Mouse (Mus musculus) MEL (cell line): ENCODE data around the gene Fgfr2. TPM values are rescaled to one million over a fixed set of nuclear protein-coding genes. Genes with fewer than 3 reads are reported as not detected.

Source experiments
- DNase-seq: peaks from one replicate; pipeline ENCODE4 v3.0.0; 2011; ENCODE audit warnings: low read depth, low spot score
- H3K27ac ChIP-seq: 2 replicates; pipeline ENCODE4 v1.5.1; 2012; ENCODE audit warnings: low read depth, mild to moderate bottlenecking, control low read depth, low read length, moderate library complexity; ENCODE audit not compliant: control insufficient read depth
- H3K27me3 ChIP-seq, 2 experiments: fragments of 150-350 bp in 1 of 2; sonication (generic) in 1 of 2; 2 replicates each; pipeline ENCODE4 v1.6.1; 2012; ENCODE audit warnings: low read length in 2 of 2, mild to moderate bottlenecking in 2 of 2, improper control_type of control experiment in 1 of 2, moderate library complexity in 1 of 2; ENCODE audit not compliant: insufficient read depth in 2 of 2, control insufficient read depth in 1 of 2
- H3K36me3 ChIP-seq, 2 experiments: 2 replicates each; pipeline ENCODE4 v1.6.1; 2012 to 2014; ENCODE audit warnings: low read length in 2 of 2, improper control_type of control experiment in 1 of 2, inconsistent platforms in 1 of 2, mild to moderate bottlenecking in 1 of 2; ENCODE audit not compliant: insufficient read depth in 2 of 2, control insufficient read depth in 1 of 2
- H3K4me1 ChIP-seq, 2 experiments: fragments of 150-350 bp in 1 of 2; sonication (generic) in 1 of 2; 2 replicates each; pipeline ENCODE4 v1.6.1; 2012; ENCODE audit warnings: low read length in 2 of 2, improper control_type of control experiment in 1 of 2, mild to moderate bottlenecking in 1 of 2; ENCODE audit not compliant: insufficient read depth in 2 of 2, control insufficient read depth in 1 of 2
- H3K4me3 ChIP-seq, 2 experiments: fragments of 150-350 bp in 1 of 2; sonication (generic) in 1 of 2; 2 replicates each; pipeline ENCODE4 v1.5.1; 2012; ENCODE audit warnings: low read depth in 2 of 2, low read length in 2 of 2, mild to moderate bottlenecking in 2 of 2, moderate library complexity in 2 of 2, control low read depth in 1 of 2, improper control_type of control experiment in 1 of 2; ENCODE audit not compliant: control insufficient read depth in 1 of 2, insufficient read depth in 1 of 2
- H3K79me2 ChIP-seq: 2 replicates; pipeline ENCODE4 v1.6.1; 2012; ENCODE audit warnings: mild to moderate bottlenecking, low read length, moderate library complexity; ENCODE audit not compliant: control insufficient read depth, poor library complexity, insufficient read depth
- H3K9ac ChIP-seq: 2 replicates; pipeline ENCODE4 v1.6.1; 2012; ENCODE audit warnings: low read depth, mild to moderate bottlenecking, control low read depth, low read length, moderate library complexity; ENCODE audit not compliant: control insufficient read depth, poor library complexity, severe bottlenecking
- H3K9me3 ChIP-seq: fragments of 150-350 bp; sonication (generic); replicated peaks from 2 replicates; pipeline ENCODE4 v1.6.1; 2012; ENCODE audit warnings: mild to moderate bottlenecking, low read length, improper control_type of control experiment, moderate library complexity; ENCODE audit not compliant: insufficient read depth
- CHD1 ChIP-seq: IDR thresholded peaks from 2 replicates; pipeline ENCODE4 v1.6.1; 2012; ENCODE audit warnings: low read depth, mild to moderate bottlenecking, inconsistent platforms, low read length, improper control_type of control experiment
- CHD2 ChIP-seq: IDR thresholded peaks from 2 replicates; pipeline ENCODE4 v1.6.1; 2011; ENCODE audit warnings: low read length, improper control_type of control experiment
- CTCF ChIP-seq, 3 experiments: IDR thresholded peaks in 2 of 3; conservative IDR thresholded peaks in 1 of 3; 2 replicates each; pipeline ENCODE4 v1.5.1; 2011 to 2012; ENCODE audit warnings: low read length in 3 of 3, low read depth in 2 of 3, mild to moderate bottlenecking in 2 of 3, improper control_type of control experiment in 1 of 3, inconsistent platforms in 1 of 3, mixed read lengths in 1 of 3, moderate library complexity in 1 of 3; ENCODE audit not compliant: control insufficient read depth in 1 of 3, insufficient read depth in 1 of 3, poor library complexity in 1 of 3, severe bottlenecking in 1 of 3
- EP300 ChIP-seq, 2 experiments: IDR thresholded peaks; 2 replicates each; pipeline ENCODE4 v1.6.1; 2011; ENCODE audit warnings: improper control_type of control experiment in 2 of 2, low read length in 2 of 2, low read depth in 1 of 2, mild to moderate bottlenecking in 1 of 2
- GATA1 ChIP-seq: IDR thresholded peaks from 2 replicates; pipeline ENCODE4 v1.6.1; 2011; ENCODE audit warnings: low read depth, low read length, improper control_type of control experiment
- JUND ChIP-seq: IDR thresholded peaks from 2 replicates; pipeline ENCODE4 v1.6.1; 2011; ENCODE audit warnings: low read depth, mild to moderate bottlenecking, improper control_type of control experiment, low read length
- MAFK ChIP-seq: IDR thresholded peaks from 2 replicates; pipeline ENCODE4 v1.6.1; 2011; ENCODE audit warnings: low read depth, mild to moderate bottlenecking, low read length, improper control_type of control experiment, borderline replicate concordance
- MAZ ChIP-seq: IDR thresholded peaks from 2 replicates; pipeline ENCODE4 v1.6.1; 2012; ENCODE audit warnings: low read depth, mild to moderate bottlenecking, inconsistent platforms, low read length, improper control_type of control experiment
- MEF2A ChIP-seq: IDR thresholded peaks from 2 replicates; pipeline ENCODE4 v1.6.1; 2014; ENCODE audit warnings: low read depth, mild to moderate bottlenecking, inconsistent platforms, low read length, improper control_type of control experiment; ENCODE audit not compliant: poor library complexity, insufficient replicate concordance, severe bottlenecking; ENCODE audit errors: extremely low read depth
- MXI1 ChIP-seq: IDR thresholded peaks from 2 replicates; pipeline ENCODE4 v1.6.1; 2011; ENCODE audit warnings: mild to moderate bottlenecking, low read depth, low read length, improper control_type of control experiment
- MYB ChIP-seq: IDR thresholded peaks from 2 replicates; pipeline ENCODE4 v1.6.1; 2011; ENCODE audit warnings: mild to moderate bottlenecking, low read depth, low read length, improper control_type of control experiment
- MYC ChIP-seq: IDR thresholded peaks from 2 replicates; pipeline ENCODE4 v1.6.1; 2011; ENCODE audit warnings: low read depth, mild to moderate bottlenecking, low read length, improper control_type of control experiment, moderate library complexity
- NRF1 ChIP-seq: IDR thresholded peaks from 2 replicates; pipeline ENCODE4 v1.6.1; 2014; ENCODE audit warnings: low read depth, mild to moderate bottlenecking, inconsistent platforms, low read length, improper control_type of control experiment, moderate library complexity; ENCODE audit not compliant: poor library complexity, insufficient read depth, severe bottlenecking
- POLR2AphosphoS2 ChIP-seq: IDR thresholded peaks from 2 replicates; pipeline ENCODE4 v1.6.1; 2011; ENCODE audit warnings: low read length, improper control_type of control experiment
- POLR2AphosphoS5 ChIP-seq: IDR thresholded peaks from 2 replicates; pipeline ENCODE4 v1.6.1; 2012; ENCODE audit warnings: low read depth, borderline replicate concordance, mild to moderate bottlenecking, inconsistent platforms, low read length, moderate library complexity, mixed read lengths
- RCOR1 ChIP-seq: IDR thresholded peaks from 2 replicates; pipeline ENCODE4 v1.6.1; 2012; ENCODE audit warnings: low read depth, mild to moderate bottlenecking, inconsistent platforms, low read length, improper control_type of control experiment
- TBP ChIP-seq: IDR thresholded peaks from 2 replicates; pipeline ENCODE4 v1.8.0; 2011; ENCODE audit warnings: low read depth, low read length, improper control_type of control experiment
- TCF12 ChIP-seq: IDR thresholded peaks from 2 replicates; pipeline ENCODE4 v1.6.1; 2014; ENCODE audit warnings: low read depth, mild to moderate bottlenecking, inconsistent platforms, low read length, improper control_type of control experiment, moderate library complexity
- USF1 ChIP-seq: IDR thresholded peaks from 2 replicates; pipeline ENCODE4 v1.6.1; 2014; ENCODE audit warnings: low read depth, mild to moderate bottlenecking, inconsistent platforms, low read length, improper control_type of control experiment, moderate library complexity
- USF2 ChIP-seq, 2 experiments: IDR thresholded peaks; 2 replicates each; pipeline ENCODE4 v1.6.1; 2011 to 2012; ENCODE audit warnings: improper control_type of control experiment in 2 of 2, low read length in 2 of 2, borderline replicate concordance in 1 of 2, inconsistent platforms in 1 of 2, low read depth in 1 of 2, mild to moderate bottlenecking in 1 of 2; ENCODE audit not compliant: insufficient read depth in 1 of 2
- ZKSCAN1 ChIP-seq: IDR thresholded peaks from 2 replicates; pipeline ENCODE4 v1.6.1; 2012; ENCODE audit warnings: low read depth, mild to moderate bottlenecking, inconsistent platforms, low read length, improper control_type of control experiment, moderate library complexity
- ZNF384 ChIP-seq: IDR thresholded peaks from 2 replicates; pipeline ENCODE4 v1.6.1; 2012; ENCODE audit warnings: low read depth, mild to moderate bottlenecking, inconsistent platforms, low read length, improper control_type of control experiment
- polyA plus RNA-seq, 2 experiments: library from polyadenylated mRNA; stranded (reverse) in 1 of 2; unstranded in 1 of 2; fragments of >175 nt in 1 of 2; fragments of >200 nt in 1 of 2; gene quantifications; 2 replicates each; pipeline versions ENCODE4 v1.2.1 to v1.2.4; 2012; ENCODE audit warnings: low replicate concordance in 2 of 2, low read depth in 1 of 2; ENCODE audit not compliant: insufficient read length in 2 of 2, insufficient read depth in 1 of 2, missing spikeins in 1 of 2
- total RNA-seq: library from RNA; depleted of rRNA; stranded (reverse); fragments of 300-350 nt; gene quantifications from 2 replicates; pipeline ENCODE4 v1.2.3, GENCODE M21; 2012

Fgfr2 gene
- total and polyA plus RNA-seq, 3 experiments = not detected

- H3K9ac ChIP-seq = no peak within 1 kb of the TSS
- H3K9me3 ChIP-seq = no peaks in the 10 kb centered on the region
- H3K27ac ChIP-seq = no peak within 1 kb of the TSS
- H3K79me2 ChIP-seq = no peaks in the 10 kb centered on the region
- H3K4me1 ChIP-seq = no peaks in the 10 kb centered on the region
- no peak within 1 kb of the TSS for H3K4me3 ChIP-seq
- no peaks in the 10 kb centered on the region for H3K36me3 ChIP-seq
- TF ChIP-seq EP300 (IDR thresholded peaks at IDR 0.05; ENCODE audit: low read depth in 1 of 2, low read length in 2 of 2) (no peak), TCF12 (no peak), CTCF (IDR thresholded peaks at IDR 0.05 in 2 of 3, conservative IDR thresholded peaks at IDR 0.05 in 1 of 3; ENCODE audit: control insufficient read depth in 1 of 3, insufficient read depth in 1 of 3, low read depth in 2 of 3, low read length in 3 of 3, poor library complexity in 1 of 3, severe bottlenecking in 1 of 3) (no peak), MAFK (no peak), MEF2A (no peak), ZNF384 (no peak), USF1 (no peak), MAZ (no peak), USF2 (IDR thresholded peaks at IDR 0.05; ENCODE audit: borderline replicate concordance in 1 of 2, insufficient read depth in 1 of 2, low read depth in 1 of 2, low read length in 2 of 2) (no peak), CHD2 (no peak), MYB (no peak), ZKSCAN1 (no peak)
- no peak for DNase-seq
- no peaks in the 10 kb centered on the region for H3K27me3 ChIP-seq
These were observed 1789.6 kb downstream of the Fgfr2 start, which contains the start of gene Fam24a for GRCm38 (mm10) chr7:131333564-131333963. Gene Fam24a, plus strand, starts transcription at chr7:131333864.

DNA sequence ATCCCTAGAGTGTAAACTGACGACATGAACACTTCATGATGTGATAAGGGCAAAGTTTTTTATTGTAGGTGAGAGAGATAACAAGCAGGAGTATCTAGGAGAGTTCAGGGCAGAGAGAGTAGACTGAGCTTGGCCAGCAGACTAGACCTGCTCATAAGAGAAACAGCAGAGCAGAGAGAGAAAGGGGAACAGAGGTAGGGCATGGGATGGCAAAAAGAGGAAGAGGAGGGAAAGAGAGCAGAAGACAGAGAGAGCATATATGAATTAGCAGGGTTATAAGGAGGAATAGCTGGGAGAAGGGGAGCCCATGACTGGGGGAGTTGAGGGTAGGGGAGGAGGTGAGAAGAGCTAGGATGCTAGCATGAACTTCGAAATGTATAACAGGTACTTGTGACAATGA is 1791.5 kb downstream of the Fgfr2 start:
- H3K9ac ChIP-seq = no peak overlapping the region
- no peaks in the 10 kb centered on the region for H3K36me3 ChIP-seq
- H3K4me3 ChIP-seq = no peak overlapping the region
- H3K9me3 ChIP-seq = no peaks in the 10 kb centered on the region
- H3K79me2 ChIP-seq = no peaks in the 10 kb centered on the region
- no peaks in the 10 kb centered on the region for H3K27me3 ChIP-seq
- H3K27ac ChIP-seq = no peak overlapping the region
- TF ChIP-seq GATA1 (0 out of 2 replicates have a peak, but pooled peaks have one; percentile 10), CHD1 (no peak)
- no peaks in the 10 kb centered on the region for H3K4me1 ChIP-seq
- peak; percentile 57 for DNase-seq

GRCm38 (mm10) chr7:131329416-131329815 is 1793.7 kb downstream of the Fgfr2 start, which contains the start of gene Fam24b:
Gene Fam24b, minus strand, starts transcription at chr7:131329516.
- no peak for TF ChIP-seq USF2 (IDR thresholded peaks at IDR 0.05; ENCODE audit: borderline replicate concordance in 1 of 2, insufficient read depth in 1 of 2, low read depth in 1 of 2, low read length in 2 of 2)
- no peak for TF ChIP-seq POLR2AphosphoS5
- no peak for TF ChIP-seq ZNF384
- no peak for TF ChIP-seq RCOR1
- TF ChIP-seq NRF1 = no peak
- no peak for TF ChIP-seq CHD2
- TF ChIP-seq MAFK = no peak
- no peak for TF ChIP-seq MYC
- no peak for TF ChIP-seq JUND
- no peak for TF ChIP-seq ZKSCAN1
- no peak for TF ChIP-seq USF1
- TF ChIP-seq MXI1 = no peak
- TF ChIP-seq POLR2AphosphoS2 = no peak
- TF ChIP-seq TBP = no peak
- no peak for TF ChIP-seq TCF12
- TF ChIP-seq, all 39 proteins: peak for 0
- Histone ChIP-seq H3K27ac (no peak within 1 kb of the TSS), H3K4me3 (no peak within 1 kb of the TSS), H3K4me1 (no peaks in the 10 kb centered on the region), H3K79me2 (no peaks in the 10 kb centered on the region), H3K9ac (no peak within 1 kb of the TSS), H3K9me3 (no peaks in the 10 kb centered on the region), H3K27me3 (no peaks in the 10 kb centered on the region), H3K36me3 (no peaks in the 10 kb centered on the region)
- DNase-seq = no peak
